Mouse (Mus musculus): ENCODE measurements around the gene Bub1b. TPM values are rescaled to one million over a fixed set of nuclear protein-coding genes. Genes with fewer than 3 reads are reported as not detected.
"Not testable (repeated sequence)": the region's sequence is repeated elsewhere in the genome, so short reads cannot be mapped to it uniquely, and the experiment has no call there.

Gene Bub1b
- under 1 TPM; 0.25 to 0.38 TPM for total RNA-seq (2021)
- long read RNA-seq, experiment 1, partial matches to known transcripts: 0 of 1 reads
- long read RNA-seq, experiment 1, other reads (novel, unspliced or antisense): 0 of 1 reads
- long read RNA-seq, experiment 2: 0 reads

DNA sequence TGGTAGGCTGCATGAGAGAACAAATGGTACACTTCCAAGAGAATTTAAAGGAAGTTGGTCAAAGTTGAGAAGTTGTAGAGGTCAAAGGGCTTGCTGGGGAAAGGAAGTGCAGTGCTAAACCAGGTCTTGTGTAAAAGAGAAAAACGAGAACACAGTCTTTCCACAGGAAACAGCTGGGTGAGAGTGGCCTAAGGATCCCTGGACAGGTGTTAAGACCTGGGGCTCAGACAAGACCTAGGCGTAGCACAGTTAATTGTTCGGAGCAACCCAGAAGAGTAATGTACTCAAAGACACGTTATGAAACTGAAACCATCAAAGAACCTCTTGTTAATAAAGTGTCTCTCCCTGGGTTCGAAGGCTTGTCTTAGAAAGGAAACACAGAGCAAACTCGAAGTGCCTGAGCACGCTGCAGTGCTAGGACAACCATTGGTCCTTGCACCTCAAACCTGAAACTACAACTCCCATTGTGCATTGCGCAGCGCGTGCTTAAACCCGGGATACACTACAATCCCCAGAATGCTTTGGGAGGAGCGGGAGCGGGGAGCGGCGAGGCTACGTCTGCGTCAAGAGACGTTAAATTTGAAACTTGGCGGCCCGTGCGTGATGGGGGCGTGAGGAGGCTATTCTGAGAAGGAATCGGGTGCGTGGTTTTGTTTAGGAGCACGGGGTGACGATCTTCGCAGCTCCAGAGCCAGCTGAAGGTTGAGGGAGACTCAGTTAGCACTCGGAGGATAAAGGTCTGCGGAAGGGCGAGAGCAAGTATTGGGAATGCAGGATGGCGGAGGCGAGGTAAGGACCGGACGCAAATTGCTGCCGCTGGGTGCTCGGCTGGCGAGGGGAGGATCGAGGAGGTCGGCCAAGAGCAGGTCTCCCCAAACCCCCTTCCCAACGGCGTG is at the start of gene Bub1b:
Bub1b (plus strand) TSS at position 539 of the 896 bp plus-strand sequence.
- DNase-seq: peak; percentile 92
- peak within 1 kb of the TSS; percentile 74 for H3K4me3 ChIP-seq
- intact Hi-C loops (cut with DNase I): loop anchor here (5.0 kb wide), 1 partner anchor 51 kb away; the partner anchor contains the start of gene Bmf
- 0 out of 2 replicates have a peak within 1 kb of the TSS, but pooled peaks have one; percentile 24 for H3K27ac ChIP-seq
- TF ChIP-seq CTCF (IDR thresholded peaks at IDR 0.05): no peak

GRCm38 (mm10) chr2:118548421-118549221 is 49.4 kb upstream of the Bub1b start:
- Histone ChIP-seq H3K27ac (peak overlapping the region; percentile 96), H3K4me3 (peak overlapping the region; percentile 94)
- peak; percentile 58 for DNase-seq
- intact Hi-C loops (cut with DNase I): loop anchor here (5.0 to 10.0 kb wide), 2 partner anchors 49 to 196 kb away; partner anchors contain the start of genes Bub1b and Inafm2
- TF ChIP-seq CTCF (IDR thresholded peaks at IDR 0.05): peak; percentile 32; the same call in 1 of the 2 replicates

GRCm38 (mm10) chr2:118549507-118550473 is 48.2 kb upstream of the Bub1b start, which contains the start of gene Bmf:
Gene Bmf, minus strand, starts transcription at chr2:118549687.
- H3K27ac ChIP-seq: peak within 1 kb of the TSS; percentile 96

GRCm38 (mm10) chr2:118551606-118552005 is 46.4 kb upstream of the Bub1b start:
- no peak for DNase-seq
- intact Hi-C loops (cut with DNase I): no loop called here
- Histone ChIP-seq H3K27ac (0 out of 2 replicates have a peak overlapping the region, but pooled peaks have one; percentile 8), H3K4me3 (no peak overlapping the region)
- no peak for TF ChIP-seq CTCF (IDR thresholded peaks at IDR 0.05)

More at GRCm38 (mm10) chr2:118549507-118550473, 48.2 kb upstream of the Bub1b start, which contains the start of gene Bmf:
- peak; percentile 100 for DNase-seq
- intact Hi-C loops (cut with DNase I): loop anchor here (5.0 to 10.0 kb wide), 2 partner anchors 48 to 195 kb away; partner anchors contain the start of genes Bub1b and Inafm2
- no peak for TF ChIP-seq CTCF (IDR thresholded peaks at IDR 0.05)
- H3K4me3 ChIP-seq: peak within 1 kb of the TSS; percentile 94

DNA sequence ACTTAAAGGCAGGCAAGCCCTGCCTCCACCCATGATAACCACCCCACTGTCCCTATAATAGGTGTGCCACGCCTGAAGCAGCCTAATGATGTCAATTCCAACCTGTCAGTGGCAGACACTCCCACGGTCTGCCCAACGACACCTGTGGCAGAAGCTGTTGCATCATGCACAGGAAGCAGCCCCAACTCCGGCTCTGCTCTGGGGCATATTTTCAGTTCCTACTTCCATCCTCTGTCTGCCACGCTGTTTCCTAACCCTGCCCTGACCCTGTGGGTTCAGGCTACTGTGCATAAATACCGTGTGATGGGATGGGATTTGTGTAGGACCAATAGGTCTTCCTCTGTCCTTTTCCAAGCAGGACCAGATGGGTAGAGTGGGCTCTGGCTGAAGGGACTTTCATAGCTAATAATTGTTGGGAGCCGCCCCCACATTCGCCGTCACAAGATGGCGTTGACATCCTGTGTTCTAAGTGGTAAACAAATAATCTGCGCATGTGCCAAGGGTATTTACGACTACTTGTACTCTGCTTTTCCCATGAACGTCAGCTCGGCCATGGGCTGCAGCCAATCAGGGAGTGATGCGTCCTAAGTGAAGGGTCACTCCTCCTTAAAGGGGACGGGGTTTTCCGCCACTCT is 43.5 kb upstream of the Bub1b start:
- Histone ChIP-seq H3K27ac (peak overlapping the region; percentile 95), H3K4me3 (peak overlapping the region; percentile 77)
- peak; percentile 51 for DNase-seq
- intact Hi-C loops (cut with DNase I): not testable (repeated sequence)

DNA sequence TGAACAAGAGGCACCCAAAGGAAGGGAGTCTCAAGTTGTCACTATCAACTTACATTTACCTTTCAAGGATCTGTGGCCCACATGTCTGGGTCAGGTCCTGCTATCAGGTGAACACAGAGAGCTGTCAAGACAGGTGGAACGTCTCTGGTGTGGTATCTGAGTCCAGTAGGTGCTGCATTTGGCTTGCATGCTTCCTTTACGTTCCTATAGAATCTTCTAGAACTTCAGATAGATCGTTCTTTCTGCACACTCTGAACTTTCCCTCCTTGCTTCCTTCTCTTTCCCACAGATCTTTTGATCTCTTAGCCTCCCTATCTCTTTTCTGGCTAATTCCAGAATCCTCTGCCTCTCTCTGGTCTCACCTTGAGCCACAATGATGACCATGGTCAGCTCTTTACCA is 39.6 kb upstream of the Bub1b start:
- TF ChIP-seq CTCF (IDR thresholded peaks at IDR 0.05): no peak
- H3K4me3 ChIP-seq: no peak overlapping the region
- no peak overlapping the region for H3K27ac ChIP-seq
- intact Hi-C loops (cut with DNase I): no loop called here
- DNase-seq: no peak

GRCm38 (mm10) chr2:118562015-118562414 is 36.0 kb upstream of the Bub1b start:
- no peak overlapping the region for H3K4me3 ChIP-seq
- H3K27ac ChIP-seq: peak overlapping the region; percentile 51
- intact Hi-C loops (cut with DNase I): no loop called here
- no peak for TF ChIP-seq CTCF (IDR thresholded peaks at IDR 0.05)
- no peak for DNase-seq

GRCm38 (mm10) chr2:118562431-118562830 is 35.6 kb upstream of the Bub1b start:
- Histone ChIP-seq H3K4me3 (no peak overlapping the region), H3K27ac (peak overlapping the region; percentile 51)
- DNase-seq: no peak
- TF ChIP-seq CTCF (IDR thresholded peaks at IDR 0.05): no peak
- intact Hi-C loops (cut with DNase I): no loop called here

DNA sequence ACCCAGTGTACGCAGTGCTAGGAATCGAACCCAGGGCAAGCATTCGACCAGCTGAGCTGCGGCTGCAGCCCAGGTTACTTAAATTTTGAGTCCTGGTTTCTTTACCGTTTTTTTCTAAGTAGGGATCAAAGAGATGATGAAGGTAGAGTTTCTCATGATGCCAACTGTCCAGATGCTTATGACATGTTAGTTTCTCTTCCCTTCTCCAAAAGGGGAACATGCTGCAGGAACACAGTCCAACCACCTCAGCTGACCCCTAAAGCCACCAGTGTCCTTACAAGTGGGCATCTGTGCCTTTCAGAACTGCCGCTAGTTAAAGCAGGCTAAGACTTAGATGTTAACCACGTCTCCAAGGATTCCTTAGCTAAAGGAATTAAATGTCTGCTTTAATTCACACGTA is 30.8 kb upstream of the Bub1b start:
- Histone ChIP-seq H3K27ac (no peak overlapping the region), H3K4me3 (no peak overlapping the region)
- DNase-seq: no peak
- intact Hi-C loops (cut with DNase I): no loop called here
- TF ChIP-seq CTCF (IDR thresholded peaks at IDR 0.05): no peak

GRCm38 (mm10) chr2:118570939-118571338 is 27.1 kb upstream of the Bub1b start:
- no peak for TF ChIP-seq CTCF (IDR thresholded peaks at IDR 0.05)
- intact Hi-C loops (cut with DNase I): no loop called here
- no peak for DNase-seq
- H3K27ac ChIP-seq: no peak overlapping the region
- H3K4me3 ChIP-seq: no peak overlapping the region
